Mouse (Mus musculus) ZHBTc4 (cell line): ENCODE measurements around the gene Gm26661.

Source experiments
- DNase-seq: peaks from one replicate; pipeline ENCODE4 v3.0.0-alpha.2; 2011; ENCODE audit warnings: low read depth, low spot score

Gm26661 gene

DNA sequence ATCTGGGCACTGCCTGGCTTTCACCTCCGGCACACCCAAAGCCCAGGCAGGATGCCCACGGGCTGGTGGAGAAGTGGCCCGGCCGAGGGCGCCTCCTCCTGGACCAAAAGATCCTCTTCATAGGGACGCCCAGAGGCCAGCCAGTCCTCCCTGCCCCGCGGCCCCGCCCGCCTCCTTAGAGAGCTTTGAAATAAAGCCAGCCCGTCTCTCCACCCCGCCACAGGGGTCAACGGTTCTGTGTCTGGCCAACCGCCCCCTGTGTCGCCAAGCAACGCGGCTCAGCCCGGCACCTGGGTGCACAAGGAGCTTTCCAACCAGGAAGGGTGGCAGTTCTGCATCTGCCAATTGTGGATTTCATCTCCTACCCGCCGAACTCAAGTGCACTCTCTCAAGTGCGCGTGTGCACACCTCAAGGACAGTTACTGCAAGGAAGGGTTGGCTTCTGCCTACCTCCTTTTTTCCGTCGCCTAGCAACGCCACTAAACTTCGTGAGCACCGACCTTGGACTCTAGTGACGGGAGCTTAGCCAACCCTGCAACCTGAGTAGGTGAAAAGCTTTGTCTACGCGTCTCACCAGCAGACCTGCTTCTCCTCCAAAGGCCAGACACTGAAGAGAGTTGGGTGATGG lies at the start of gene Gm26661:
Gm26661 (plus strand) TSS at position 56 of the 628 bp plus-strand sequence.
- DNase-seq, result peak; percentile 92

GRCm38 (mm10) chr14:7748944-7749763 lies 42.2 kb upstream of the Gm26661 start:
- DNase-seq, result peak; percentile 76

- peak; percentile 74 for DNase-seq
Measured at GRCm38 (mm10) chr14:7749764-7750089, 41.7 kb upstream of the Gm26661 start.

- peak; percentile 75 for DNase-seq
Measured at GRCm38 (mm10) chr14:7765569-7766314, 25.6 kb upstream of the Gm26661 start.

DNA sequence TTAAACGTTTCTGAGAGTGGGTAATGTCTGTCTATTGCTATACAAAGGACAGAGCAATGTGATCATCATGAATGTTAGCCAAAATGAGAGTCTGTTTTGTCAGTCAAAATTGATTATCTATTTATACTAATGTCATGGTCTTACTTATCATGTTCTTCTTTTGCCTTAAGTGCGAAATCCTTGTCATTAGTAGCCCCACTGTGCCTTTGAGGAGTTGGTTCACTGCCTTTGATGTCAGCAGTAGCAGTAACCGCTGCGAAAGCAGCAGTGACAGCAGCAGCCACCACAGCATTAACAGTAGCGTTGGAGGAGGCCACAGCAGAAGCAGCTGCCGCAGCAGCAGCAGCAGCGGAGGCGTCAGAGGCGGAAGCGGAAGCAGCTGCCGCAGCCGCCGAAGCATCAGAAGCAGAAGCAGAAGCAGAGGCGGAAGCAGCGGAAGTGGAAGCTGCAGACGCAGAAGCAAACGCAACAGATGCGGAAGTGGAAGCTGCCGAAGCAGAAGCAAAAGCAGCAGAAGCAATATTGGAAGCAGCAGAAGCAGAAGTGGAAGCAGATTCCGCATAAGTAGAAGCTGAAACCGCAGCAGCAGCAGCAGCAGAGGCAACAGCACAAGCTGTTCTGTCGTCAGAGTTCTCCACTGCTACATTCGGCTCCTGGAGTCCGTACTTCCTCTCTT lies 17.5 kb upstream of the Gm26661 start:
- peak; percentile 28 for DNase-seq

DNA sequence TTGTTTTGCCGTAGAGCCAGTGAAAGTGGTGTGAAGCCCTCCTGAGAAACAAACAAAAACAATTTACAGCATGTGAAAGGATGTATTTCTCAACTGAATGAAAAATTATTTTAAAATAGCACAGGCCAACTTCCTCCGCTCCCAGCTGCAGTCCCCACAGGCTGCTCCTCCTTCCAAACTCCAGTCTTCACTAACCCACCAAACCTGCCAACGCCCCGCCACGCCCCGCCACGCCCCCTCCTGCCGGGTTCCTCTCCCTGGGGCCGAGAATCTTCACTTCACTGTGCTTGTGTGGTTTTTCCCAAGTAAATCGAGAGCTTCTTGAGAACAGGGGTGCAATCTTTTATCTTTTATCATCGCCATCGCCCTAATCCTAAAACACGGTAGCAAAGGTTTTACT lies 5.3 kb upstream of the Gm26661 start:
- no peak for DNase-seq

- no peak for DNase-seq
Measured at GRCm38 (mm10) chr14:7789266-7790030, 1.9 kb upstream of the Gm26661 start.

GRCm38 (mm10) chr14:7791061-7791531 lies 291 bp upstream of the Gm26661 start:
- peak; percentile 66 for DNase-seq

DNA sequence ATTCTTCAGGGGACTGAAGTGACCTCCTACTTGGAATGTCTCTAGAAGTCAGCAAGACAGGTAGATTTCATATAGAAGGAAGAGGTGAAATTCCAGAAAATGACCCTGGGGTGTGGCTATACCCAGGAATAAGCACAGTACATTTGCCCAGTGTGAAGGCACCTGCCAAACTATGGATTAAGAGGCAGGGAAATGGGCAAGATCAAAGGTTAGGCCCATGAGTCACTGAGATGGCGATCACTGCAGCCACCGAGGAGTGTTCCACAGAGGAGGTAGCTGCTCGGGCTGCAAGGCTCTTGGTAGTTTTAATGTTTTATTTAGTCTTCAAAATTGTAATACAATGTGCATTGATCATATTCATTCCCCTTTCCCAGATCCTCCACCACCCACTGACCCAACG lies 4.6 kb downstream of the Gm26661 start:
- DNase-seq, result no peak

DNA sequence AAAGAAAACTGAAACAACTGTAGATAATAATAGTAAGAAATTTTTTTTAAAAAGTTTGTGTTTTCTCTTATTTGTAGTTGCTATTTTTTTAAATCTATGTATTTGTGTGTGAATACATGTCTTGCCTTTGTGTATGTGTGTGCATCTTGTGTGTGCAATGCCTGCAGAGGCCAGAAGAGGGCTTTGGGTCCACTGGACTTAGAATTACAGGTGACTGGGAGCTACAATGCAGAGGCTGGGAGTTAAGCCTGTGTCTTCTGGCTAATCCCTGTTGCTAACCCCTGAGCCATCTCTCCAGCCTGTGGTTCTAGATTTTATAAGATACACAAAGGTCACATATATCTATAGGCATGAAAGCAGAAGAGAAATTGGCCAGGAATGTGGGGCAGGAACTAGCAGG lies 9.2 kb downstream of the Gm26661 start:
- peak; percentile 73 for DNase-seq

- DNase-seq, result peak; percentile 78
Measured at GRCm38 (mm10) chr14:7801831-7802230, 10.4 kb downstream of the Gm26661 start.

- DNase-seq, result peak; percentile 58
Measured at GRCm38 (mm10) chr14:7803874-7804557, 12.6 kb downstream of the Gm26661 start.

GRCm38 (mm10) chr14:7804558-7804905 lies 13.1 kb downstream of the Gm26661 start:
- DNase-seq, result no peak

DNA sequence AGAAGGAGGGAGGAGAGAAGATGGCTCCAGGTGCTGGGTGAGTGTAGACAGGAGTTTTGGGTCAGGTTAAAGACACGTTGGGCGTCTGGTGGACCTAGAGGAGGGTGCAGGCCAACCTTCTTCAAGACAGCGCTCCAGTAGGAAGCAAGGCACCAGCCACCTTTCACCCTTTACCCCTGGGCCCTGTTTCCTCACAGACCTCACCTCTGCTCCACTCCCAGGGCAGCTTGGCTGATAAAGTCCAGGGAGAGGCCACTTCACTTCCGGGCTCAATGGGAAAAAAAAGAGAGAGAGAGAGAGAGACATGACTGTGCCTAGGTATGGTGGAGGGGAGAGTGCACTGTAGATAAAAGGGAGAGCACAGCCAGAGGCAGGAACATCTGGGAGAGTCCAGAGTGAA lies 16.3 kb downstream of the Gm26661 start:
- peak; percentile 32 for DNase-seq

DNA sequence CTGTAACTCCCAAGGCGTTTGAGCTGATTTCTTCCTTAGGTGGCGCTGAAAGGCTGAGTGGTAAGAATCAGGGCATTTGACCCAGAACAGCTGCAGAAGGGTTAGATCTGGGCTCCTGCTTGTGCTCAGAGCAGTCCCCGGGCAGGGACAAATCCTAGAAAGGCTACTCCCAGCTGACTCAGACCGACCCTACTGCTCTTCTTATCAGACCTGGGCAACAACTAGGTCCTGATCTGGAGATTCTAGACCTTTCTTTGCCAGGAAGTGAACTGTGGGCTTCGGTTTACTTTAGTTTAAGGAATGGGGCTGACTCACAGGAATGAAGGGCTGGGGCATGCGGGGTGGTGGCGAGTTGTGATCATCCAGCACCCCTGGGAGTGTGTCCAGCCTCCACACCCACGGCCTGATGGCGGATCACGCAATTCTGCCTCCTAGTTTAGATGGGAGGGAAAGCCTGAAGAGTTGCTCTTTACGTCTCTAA lies 17.2 kb downstream of the Gm26661 start:
- peak; percentile 52 for DNase-seq

- DNase-seq, result peak; percentile 94
Measured at GRCm38 (mm10) chr14:7809043-7809955, 17.9 kb downstream of the Gm26661 start.

DNA sequence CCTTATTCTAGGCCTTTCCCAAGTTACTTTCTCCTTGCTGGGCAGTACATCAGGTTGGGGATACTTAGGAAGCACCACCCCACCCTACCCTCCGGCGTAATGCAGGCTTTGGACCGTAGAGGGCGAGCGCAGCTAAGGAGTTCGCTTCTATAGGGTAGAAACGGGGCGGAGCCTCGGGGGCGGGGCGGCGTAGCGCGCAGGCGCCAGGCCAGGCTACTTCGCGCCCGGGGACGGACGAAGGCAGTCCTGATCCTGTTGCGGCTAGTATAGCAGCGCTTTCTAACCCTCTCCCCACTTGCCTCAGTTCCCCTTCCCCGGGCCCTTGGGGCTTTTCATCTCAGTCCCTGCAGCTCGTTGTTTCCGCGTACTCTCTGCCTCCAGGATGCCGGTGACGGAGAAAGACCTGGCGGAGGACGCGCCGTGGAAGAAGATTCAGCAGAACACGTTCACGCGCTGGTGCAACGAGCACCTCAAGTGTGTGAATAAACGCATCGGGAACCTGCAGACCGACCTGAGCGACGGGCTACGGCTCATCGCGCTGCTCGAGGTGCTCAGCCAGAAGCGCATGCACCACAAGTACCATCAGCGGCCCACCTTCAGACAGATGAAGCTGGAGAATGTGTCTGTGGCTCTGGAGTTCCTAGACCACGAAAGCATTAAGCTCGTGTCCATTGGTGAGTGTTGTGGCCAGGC lies 26.5 kb downstream of the Gm26661 start, which contains the start of gene Flnb:
Flnb (plus strand) TSS at position 188 of the 693 bp plus-strand sequence.
- DNase-seq, result peak; percentile 99

DNA sequence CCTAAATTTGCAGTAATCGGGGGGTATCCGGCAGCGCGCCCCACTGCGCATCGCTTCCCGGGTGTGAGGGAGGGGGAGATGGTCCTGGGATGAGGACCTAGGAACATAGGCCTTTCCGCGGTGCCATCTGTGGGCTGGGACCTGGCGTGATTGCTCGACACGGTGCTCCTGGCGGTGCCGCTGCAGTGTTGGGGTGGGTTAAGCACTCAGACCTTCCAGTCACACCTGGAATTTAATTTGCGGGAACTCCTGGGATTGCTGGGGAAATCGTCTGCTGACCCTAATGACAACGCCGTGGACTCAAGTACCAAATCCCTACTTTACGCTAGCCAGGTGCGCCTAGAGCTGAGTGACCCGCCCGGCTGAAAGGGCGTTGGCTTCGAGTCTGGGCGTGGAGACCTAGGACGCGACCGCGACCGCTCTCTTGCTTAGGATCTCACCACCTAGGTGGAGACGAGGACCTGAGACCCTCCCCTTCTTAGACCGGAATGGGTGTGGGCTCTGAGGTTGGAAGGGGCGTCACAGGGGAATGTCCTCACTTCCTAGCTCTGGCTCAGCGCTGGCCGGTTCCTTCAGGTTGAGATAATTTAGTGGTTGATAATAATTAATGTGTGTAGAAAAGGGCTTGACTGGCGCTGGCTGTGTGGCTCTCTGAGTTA lies 27.2 kb downstream of the Gm26661 start:
- DNase-seq, result peak; percentile 76
